Mouse (Mus musculus): Measurements from ENCODE around the gene Snx11.

DNA sequence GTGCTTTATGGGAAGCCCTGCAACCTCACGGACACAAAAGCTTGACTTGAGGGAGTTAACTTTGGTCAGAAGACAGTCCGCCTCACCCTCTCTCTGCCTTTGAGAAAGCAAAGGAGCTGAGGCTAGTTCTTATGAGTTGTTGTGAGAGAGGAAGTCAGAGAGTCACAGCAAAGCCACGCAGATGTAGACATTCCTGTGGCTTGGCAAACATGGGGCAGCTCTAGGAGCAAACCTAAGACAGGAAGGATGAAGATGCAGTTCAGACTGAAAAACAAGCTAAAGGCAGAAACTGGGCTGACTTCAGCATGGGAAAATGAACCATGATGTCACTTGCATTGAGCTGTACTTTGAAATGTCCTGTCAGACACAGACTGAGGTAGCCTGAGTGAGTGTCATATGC, 29.8 kb downstream of the Snx11 start:
- no peak for TF ChIP-seq GATA1 (IDR thresholded peaks at IDR 0.05; ENCODE audit: borderline replicate concordance, low read length)
- no peak for TF ChIP-seq FLI1 (IDR thresholded peaks at IDR 0.05; ENCODE audit: low read length)
